Mouse (Mus musculus): ENCODE data around the gene Sez6l2.
A peak's percentile ranks its signal among the peaks of the same experiment; 100 is the strongest.

Gene Sez6l2

GRCm38 (mm10) chr7:126961965-126962364 lies 11.6 kb downstream of the Sez6l2 start:
- no peak for DNase-seq

- DNase-seq, result peak; percentile 73
Observed at GRCm38 (mm10) chr7:126963548-126964286, 13.4 kb downstream of the Sez6l2 start.

- DNase-seq, result no peak
Observed at GRCm38 (mm10) chr7:126965568-126965967, 15.2 kb downstream of the Sez6l2 start.

GRCm38 (mm10) chr7:126967361-126967760 lies 17.0 kb downstream of the Sez6l2 start:
- DNase-seq, result no peak

- no peak for DNase-seq
Observed at GRCm38 (mm10) chr7:126975493-126975892, 25.1 kb downstream of the Sez6l2 start.

- DNase-seq, result no peak
Observed at GRCm38 (mm10) chr7:126975893-126975949, 25.4 kb downstream of the Sez6l2 start, which contains the start of gene Cdipt. Gene Cdipt, plus strand, starts transcription at chr7:126975914.

- DNase-seq, result peak; percentile 96
Observed at GRCm38 (mm10) chr7:126975950-126976866, 25.8 kb downstream of the Sez6l2 start, which contains the start of gene Cdiptos. Gene Cdiptos, minus strand, starts transcription at chr7:126976098.

- no peak for DNase-seq
Observed at GRCm38 (mm10) chr7:126976878-126977459, 26.6 kb downstream of the Sez6l2 start.

- DNase-seq, result no peak
Observed at GRCm38 (mm10) chr7:126978841-126979240, 28.5 kb downstream of the Sez6l2 start.

GRCm38 (mm10) chr7:126981601-126982000 lies 31.2 kb downstream of the Sez6l2 start:
- no peak for DNase-seq

- DNase-seq, result no peak
Observed at GRCm38 (mm10) chr7:126982054-126982453, 31.7 kb downstream of the Sez6l2 start.

- no peak for DNase-seq
Observed at GRCm38 (mm10) chr7:126983113-126983512, 32.8 kb downstream of the Sez6l2 start.

GRCm38 (mm10) chr7:126984667-126985444 lies 34.5 kb downstream of the Sez6l2 start:
- DNase-seq, result no peak

- DNase-seq, result peak; percentile 73
Observed at GRCm38 (mm10) chr7:126986319-126986718, 36.0 kb downstream of the Sez6l2 start.

GRCm38 (mm10) chr7:126988816-126989215 lies 38.5 kb downstream of the Sez6l2 start:
- no peak for DNase-seq

- no peak for DNase-seq
Observed at GRCm38 (mm10) chr7:126996449-126996848, 46.1 kb downstream of the Sez6l2 start.

- no peak for DNase-seq
Observed at GRCm38 (mm10) chr7:126999568-126999967, 49.2 kb downstream of the Sez6l2 start.

- DNase-seq, result no peak
Observed at GRCm38 (mm10) chr7:127003620-127004019, 53.3 kb downstream of the Sez6l2 start.

GRCm38 (mm10) chr7:127004122-127004875 lies 53.9 kb downstream of the Sez6l2 start:
- DNase-seq, result no peak

- no peak for DNase-seq
Observed at GRCm38 (mm10) chr7:127007313-127008024, 57.1 kb downstream of the Sez6l2 start.

GRCm38 (mm10) chr7:127008239-127009019 lies 58.1 kb downstream of the Sez6l2 start:
- peak; percentile 75 for DNase-seq

Measured in kidney, postnatal 14 days (tissue).